Mouse (Mus musculus) brain, adult 2 months (tissue): ENCODE measurements around the gene Rabac1.

ENCODE experiments used
- DNase-seq: peaks from one replicate; pipeline ENCODE4 v3.0.0; 2011; ENCODE audit warnings: low read depth, low spot score

Gene Rabac1

DNA sequence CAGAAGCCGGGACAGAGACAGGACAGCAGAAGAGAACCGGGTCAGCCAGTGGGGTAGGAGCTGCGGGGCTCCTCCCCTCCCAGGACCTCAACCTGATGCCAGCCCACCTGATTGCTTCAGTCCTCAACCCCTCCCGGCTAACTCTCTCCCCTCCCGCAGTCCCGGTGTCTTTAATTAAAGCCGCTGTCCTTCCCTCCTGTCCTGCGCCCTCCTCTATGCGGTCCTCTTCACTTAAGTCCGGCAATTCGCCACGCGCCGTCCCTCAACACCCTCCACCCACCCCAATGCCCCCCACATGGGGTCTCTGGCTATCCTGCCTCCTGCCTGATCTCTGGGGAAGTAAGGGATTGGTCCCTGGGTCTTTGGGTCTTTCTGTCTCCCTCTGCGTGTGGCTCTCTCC, 40.9 kb downstream of the Rabac1 start:
- no peak for DNase-seq

DNA sequence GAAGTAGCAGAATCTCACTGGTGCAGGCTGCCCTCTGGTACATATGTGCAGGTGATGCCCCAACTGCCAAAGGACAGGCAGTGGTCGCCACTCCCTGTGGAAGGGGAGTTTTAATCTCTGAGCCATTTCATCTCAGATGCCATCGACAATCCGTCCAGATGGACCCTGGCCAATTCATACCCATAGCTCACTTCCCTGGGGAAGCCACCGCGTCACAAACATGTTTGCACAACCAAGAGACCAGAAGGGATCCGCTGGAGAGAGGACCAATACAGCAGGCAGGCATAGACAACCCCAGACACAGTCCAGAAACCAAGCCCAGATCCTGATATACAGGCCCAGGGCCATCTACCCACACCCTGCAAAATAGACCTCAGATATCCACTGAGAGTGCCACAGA, 42.1 kb downstream of the Rabac1 start:
- no peak for DNase-seq
